Comparison of ENCODE assay signal across 7 mouse cellular contexts in the genomic region with DNA sequence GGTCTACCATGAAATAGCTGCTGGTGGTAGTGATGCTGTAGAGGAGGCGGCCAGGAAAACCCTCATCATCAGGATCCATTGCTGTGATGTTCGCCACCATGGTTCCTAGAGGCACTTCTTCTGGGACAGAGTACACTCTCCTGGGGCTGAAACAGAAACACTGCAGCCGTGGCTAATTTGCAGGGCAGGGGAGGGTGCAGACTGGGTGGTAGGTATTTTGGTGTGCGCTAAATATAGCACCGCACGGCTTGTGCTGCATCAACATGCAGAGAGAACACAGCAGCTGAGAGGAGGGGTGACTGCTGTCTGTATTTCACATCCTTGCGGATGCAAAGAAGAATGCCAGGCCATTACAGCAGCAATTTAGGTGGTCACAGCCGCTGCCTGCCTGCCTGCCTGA. TPM values are rescaled to one million over a fixed set of nuclear protein-coding genes. Genes with fewer than 3 reads are reported as not detected.
DNase-seq lines count a peak whose midpoint lies in the region; ATAC-seq lines count a peak whose summit lies in the region.

No protein-coding gene starts in this region.

- WGBS in embryonic facial prominence, embryonic 14.5 days, result 34% methylated on average over 8 of the region's 8 CpGs
- WGBS in hindbrain, embryonic 16.5 days, result 20% methylated on average over 8 of the region's 8 CpGs
- 17% methylated on average over 8 of the region's 8 CpGs for WGBS in neural tube, embryonic 13.5 days

- H3K4me1 ChIP-seq in embryonic facial prominence, embryonic 14.5 days (ENCODE audit: control insufficient read depth, insufficient read depth, low read length), result peaks cover 16% of the 10 kb centered on the region
- peaks cover 15% of the 10 kb centered on the region for H3K4me1 ChIP-seq in hindbrain, embryonic 16.5 days (ENCODE audit: control insufficient read depth, insufficient read depth, low read depth, low read length)
- peaks cover 36% of the 10 kb centered on the region for H3K4me1 ChIP-seq in neural tube, embryonic 13.5 days (replicated peaks)

- H3K4me2 ChIP-seq in embryonic facial prominence, embryonic 14.5 days (ENCODE audit: low read depth, low read length), result no peak overlapping the region
- H3K4me2 ChIP-seq in hindbrain, embryonic 16.5 days (ENCODE audit: low read length), result peak overlapping the region; percentile 21; the same call in 1 of the 2 replicates
- peak overlapping the region; percentile 11; the same call in 1 of the 2 replicates for H3K4me2 ChIP-seq in neural tube, embryonic 13.5 days

- DNase-seq in embryonic facial prominence, embryonic 14.5 days (ENCODE audit: low spot score), result peak; percentile 77
- peak; percentile 40 to 51 for DNase-seq in gastrocnemius, adult 8-10 months (ENCODE audit: low spot score in 2 of 2)
- no peak for DNase-seq in cerebellum, postnatal 10 days
- DNase-seq in embryo, embryonic 9.5 days (ENCODE audit: extremely low spot score), result no peak
- no peak for DNase-seq in testis, postnatal 10 days (ENCODE audit: low spot score)

- no peaks in the 10 kb centered on the region for H3K36me3 ChIP-seq in embryonic facial prominence, embryonic 14.5 days (ENCODE audit: control insufficient read depth, insufficient read depth, low read length)
- H3K36me3 ChIP-seq in hindbrain, embryonic 16.5 days (ENCODE audit: control insufficient read depth, insufficient read depth, low read length), result no peaks in the 10 kb centered on the region
- H3K36me3 ChIP-seq in neural tube, embryonic 13.5 days, result no peaks in the 10 kb centered on the region

- H3K9ac ChIP-seq in embryonic facial prominence, embryonic 14.5 days (ENCODE audit: low read depth, low read length), result no peak overlapping the region
- H3K9ac ChIP-seq in hindbrain, embryonic 16.5 days (ENCODE audit: low read depth, low read length), result peak overlapping the region; percentile 42
- H3K9ac ChIP-seq in neural tube, embryonic 13.5 days, result peak overlapping the region; percentile 22; the same call in 1 of the 2 replicates

- no peak overlapping the region for H3K4me3 ChIP-seq in embryonic facial prominence, embryonic 14.5 days (ENCODE audit: low read depth, low read length)
- no peak overlapping the region for H3K4me3 ChIP-seq in hindbrain, embryonic 16.5 days (ENCODE audit: low read length)
- no peak overlapping the region for H3K4me3 ChIP-seq in neural tube, embryonic 13.5 days

- peak; percentile 67; the same call in 1 of the 2 replicates for ATAC-seq in embryonic facial prominence, embryonic 14.5 days (ENCODE audit: low read depth)
- peak; percentile 48 for ATAC-seq in hindbrain, embryonic 16.5 days
- ATAC-seq in neural tube, embryonic 13.5 days (ENCODE audit: low read depth), result 0 out of 2 replicates have a peak, but pooled peaks have one; percentile 22

- H3K27ac ChIP-seq in embryonic facial prominence, embryonic 14.5 days (replicated peaks; ENCODE audit: low read depth, low read length), result no peak overlapping the region
- H3K27ac ChIP-seq in hindbrain, embryonic 16.5 days (ENCODE audit: low read depth, low read length), result peak overlapping the region; percentile 29; the same call in 1 of the 2 replicates
- H3K27ac ChIP-seq in neural tube, embryonic 13.5 days (replicated peaks), result peak overlapping the region; percentile 71

- no peaks in the 10 kb centered on the region for H3K9me3 ChIP-seq in embryonic facial prominence, embryonic 14.5 days (ENCODE audit: control insufficient read depth, low read length)
- no peaks in the 10 kb centered on the region for H3K9me3 ChIP-seq in hindbrain, embryonic 16.5 days (ENCODE audit: control insufficient read depth, low read length)
- no peaks in the 10 kb centered on the region for H3K9me3 ChIP-seq in neural tube, embryonic 13.5 days

- no peaks in the 10 kb centered on the region for H3K27me3 ChIP-seq in embryonic facial prominence, embryonic 14.5 days (replicated peaks; ENCODE audit: control insufficient read depth, insufficient read depth, low read length)
- H3K27me3 ChIP-seq in hindbrain, embryonic 16.5 days (replicated peaks; ENCODE audit: control insufficient read depth, insufficient read depth, low read length), result no peaks in the 10 kb centered on the region
- no peaks in the 10 kb centered on the region; the same call in 1 of the 2 replicates for H3K27me3 ChIP-seq in neural tube, embryonic 13.5 days

RNA-seq across cellular contexts. Expression of gene Cdhr3, which starts 31.0 kb away (rescaled TPM):
- 1.5 and 1.6 TPM in 2 replicates for polyA plus RNA-seq in embryonic facial prominence, embryonic 14.5 days (2014; fragmentation: Nextera tagmentation; extraction: Ambion mirVana)
- total RNA-seq in gastrocnemius, adult 8-10 months (2022), result 1 to 10 TPM in 1 of 4 experiments, under 1 TPM in 3; 0.25 to 1.7 (median 0.40) TPM
- 0.25 and 0.40 TPM in 2 replicates for polyA plus RNA-seq in hindbrain, embryonic 16.5 days (2015; fragmentation: Nextera tagmentation; extraction: Ambion mirVana)
- 0.18 and 0.33 TPM in 2 replicates for polyA plus RNA-seq in neural tube, embryonic 13.5 days (2015; fragmentation: Nextera tagmentation; extraction: Ambion mirVana)

Comparison
In these comparisons a context has a peak if more than half of its experiments do, and no peak if none do; other contexts are left out.
1. DNase-seq: peak in embryonic facial prominence, embryonic 14.5 days (single experiment) and gastrocnemius, adult 8-10 months (2 of 2); none in cerebellum, postnatal 10 days (0 of 2), embryo, embryonic 9.5 days (single experiment) and testis, postnatal 10 days (single experiment).
2. Peak in every context shown above with its lines, with median percentiles within 50 percentile points of each other: ATAC-seq.